Mouse (Mus musculus) erythroblast, embryonic 14.5 days (primary cell): ENCODE results near the gene Tcn2. TPM values are rescaled to one million over a fixed set of nuclear protein-coding genes. Genes with fewer than 3 reads are reported as not detected.
A peak's percentile ranks its signal among the peaks of the same experiment; 100 is the strongest.
"Not testable (repeated sequence)": the region's sequence is repeated elsewhere in the genome, so short reads cannot be mapped to it uniquely, and the experiment has no call there.

Experiments used
- H3K27me3 ChIP-seq: 2 replicates; pipeline ENCODE4 v1.6.1; 2012; ENCODE audit warnings: inconsistent platforms; ENCODE audit not compliant: control insufficient read depth
- H3K36me3 ChIP-seq: 2 replicates; pipeline ENCODE4 v1.6.1; 2012; ENCODE audit warnings: mild to moderate bottlenecking, inconsistent platforms; ENCODE audit not compliant: control insufficient read depth
- H3K4me1 ChIP-seq: 2 replicates; pipeline ENCODE4 v1.6.1; 2012; ENCODE audit warnings: inconsistent platforms; ENCODE audit not compliant: control insufficient read depth
- H3K4me3 ChIP-seq: replicated peaks from 2 replicates; pipeline ENCODE3; 2012; ENCODE audit warnings: moderate library complexity, mild to moderate bottlenecking, inconsistent platforms
- H3K9me3 ChIP-seq: 2 replicates; pipeline ENCODE4 v1.6.1; 2012; ENCODE audit warnings: low read length, inconsistent platforms, mixed read lengths; ENCODE audit not compliant: control insufficient read depth
- GATA1 ChIP-seq: IDR thresholded peaks from 2 replicates; pipeline ENCODE4 v1.6.1; 2012; ENCODE audit warnings: low read length, inconsistent platforms, mixed read lengths
- TAL1 ChIP-seq: IDR thresholded peaks from 3 replicates; pipeline ENCODE4 v1.6.1; 2012; ENCODE audit warnings: low read length, inconsistent platforms, mixed read lengths
- polyA plus RNA-seq: library from polyadenylated mRNA; stranded (reverse); fragments of >175 nt; gene quantifications from 2 replicates; pipeline ENCODE4 v1.2.3, GENCODE M21; 2012

Gene Tcn2
- polyA plus RNA-seq, 1 experiment = 0.08 TPM

GRCm38 (mm10) chr11:3963610-3964415 lies 31.9 kb upstream of the Tcn2 start, which contains the start of gene Pes1:
Gene Pes1, plus strand, starts transcription at chr11:3963975.
- Histone ChIP-seq H3K4me3 (peak within 1 kb of the TSS; percentile 76), H3K4me1 (peaks cover 27% of the 10 kb centered on the region), H3K27me3 (no peaks in the 10 kb centered on the region; the same call in 1 of the 2 replicates), H3K9me3 (no peaks in the 10 kb centered on the region), H3K36me3 (peaks cover 24% of the 10 kb centered on the region)
- TF ChIP-seq TAL1 (no peak), GATA1 (no peak)

- H3K4me1 ChIP-seq = peaks cover 27% of the 10 kb centered on the region
- no peaks in the 10 kb centered on the region for H3K9me3 ChIP-seq
- H3K27me3 ChIP-seq = no peaks in the 10 kb centered on the region; the same call in 1 of the 2 replicates
- peak overlapping the region; percentile 76 for H3K4me3 ChIP-seq
- TF ChIP-seq GATA1 (no peak), TAL1 (no peak)
- H3K36me3 ChIP-seq = peaks cover 19% of the 10 kb centered on the region
Measured at GRCm38 (mm10) chr11:3963155-3963554, 31.2 kb upstream of the Tcn2 start.

GRCm38 (mm10) chr11:3961761-3962160 lies 29.8 kb upstream of the Tcn2 start:
- TF ChIP-seq GATA1 = no peak
- no peak for TF ChIP-seq TAL1
- H3K36me3 ChIP-seq = peaks cover 7% of the 10 kb centered on the region
- H3K4me1 ChIP-seq = peaks cover 27% of the 10 kb centered on the region
- no peaks in the 10 kb centered on the region for H3K9me3 ChIP-seq
- no peak overlapping the region for H3K4me3 ChIP-seq
- H3K27me3 ChIP-seq = no peaks in the 10 kb centered on the region; the same call in 1 of the 2 replicates

GRCm38 (mm10) chr11:3960901-3961300 lies 28.9 kb upstream of the Tcn2 start:
- no peak overlapping the region for H3K4me3 ChIP-seq
- H3K9me3 ChIP-seq = no peaks in the 10 kb centered on the region
- H3K36me3 ChIP-seq = no peaks in the 10 kb centered on the region
- TF ChIP-seq GATA1 (no peak), TAL1 (no peak)
- H3K27me3 ChIP-seq = no peaks in the 10 kb centered on the region; the same call in 1 of the 2 replicates
- peaks cover 21% of the 10 kb centered on the region for H3K4me1 ChIP-seq

- not testable (repeated sequence) for H3K27me3 ChIP-seq, H3K4me1 ChIP-seq, H3K9me3 ChIP-seq, H3K36me3 ChIP-seq, H3K4me3 ChIP-seq
Measured at GRCm38 (mm10) chr11:3955371-3955770, 23.4 kb upstream of the Tcn2 start.

GRCm38 (mm10) chr11:3954876-3955275 lies 22.9 kb upstream of the Tcn2 start:
- not testable (repeated sequence) for H3K36me3 ChIP-seq, H3K27me3 ChIP-seq, H3K4me3 ChIP-seq, H3K9me3 ChIP-seq, H3K4me1 ChIP-seq

- Histone ChIP-seq H3K27me3 (peaks cover 16% of the 10 kb centered on the region), H3K36me3 (no peaks in the 10 kb centered on the region)
- TF ChIP-seq GATA1 (no peak), TAL1 (no peak)
Measured at GRCm38 (mm10) chr11:3946386-3946785, 14.4 kb upstream of the Tcn2 start.

GRCm38 (mm10) chr11:3941371-3941770 lies 9.4 kb upstream of the Tcn2 start:
- H3K36me3 ChIP-seq = no peaks in the 10 kb centered on the region

More at GRCm38 (mm10) chr11:3946386-3946785, 14.4 kb upstream of the Tcn2 start:
- Histone ChIP-seq H3K4me3 (no peak overlapping the region), H3K4me1 (no peaks in the 10 kb centered on the region), H3K9me3 (no peaks in the 10 kb centered on the region)

GRCm38 (mm10) chr11:3937321-3937874 lies 5.4 kb upstream of the Tcn2 start:
- H3K4me3 ChIP-seq = no peak overlapping the region
- no peaks in the 10 kb centered on the region for H3K27me3 ChIP-seq
- H3K9me3 ChIP-seq = no peaks in the 10 kb centered on the region
- TF ChIP-seq GATA1 (no peak), TAL1 (no peak)
- no peaks in the 10 kb centered on the region for H3K36me3 ChIP-seq
- no peaks in the 10 kb centered on the region for H3K4me1 ChIP-seq

More at GRCm38 (mm10) chr11:3941371-3941770, 9.4 kb upstream of the Tcn2 start:
- Histone ChIP-seq H3K4me3 (no peak overlapping the region), H3K4me1 (no peaks in the 10 kb centered on the region), H3K9me3 (no peaks in the 10 kb centered on the region), H3K27me3 (peaks cover 14% of the 10 kb centered on the region)
- TF ChIP-seq TAL1 (no peak), GATA1 (no peak)

GRCm38 (mm10) chr11:3936318-3936717 lies 4.4 kb upstream of the Tcn2 start:
- H3K9me3 ChIP-seq = no peaks in the 10 kb centered on the region
- no peaks in the 10 kb centered on the region for H3K27me3 ChIP-seq
- H3K36me3 ChIP-seq = no peaks in the 10 kb centered on the region
- no peak for TF ChIP-seq GATA1
- TF ChIP-seq TAL1 = no peak
- H3K4me3 ChIP-seq = no peak overlapping the region
- H3K4me1 ChIP-seq = peaks cover 7% of the 10 kb centered on the region
